ENCODE assay signal across 9 mouse cellular contexts in the genomic region with DNA sequence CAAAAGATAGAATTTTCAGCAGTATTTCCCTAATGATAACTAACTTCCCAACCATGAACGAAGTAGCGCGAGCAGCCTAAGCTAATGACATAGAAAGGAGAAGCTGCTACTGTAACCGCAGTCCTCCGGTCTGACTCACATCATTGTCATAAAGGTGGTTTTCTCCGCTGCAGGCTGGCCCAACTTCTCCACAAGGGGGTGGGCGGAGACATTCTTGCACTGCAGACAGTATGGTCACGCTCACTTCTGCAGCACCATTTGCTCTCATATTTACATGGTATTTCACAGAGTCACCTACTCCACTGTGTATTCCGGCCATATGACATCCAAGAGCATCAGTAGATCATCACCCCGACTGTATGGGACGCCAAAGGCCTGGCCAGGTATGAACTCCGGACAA. TPM values are rescaled to one million over a fixed set of nuclear protein-coding genes. Genes with fewer than 3 reads are reported as not detected.
DNase-seq lines count a peak whose midpoint lies in the region; ATAC-seq lines count a peak whose summit lies in the region.
"Had no signal": no experiment of that assay in that cellular context is flagged by ENCODE, and none has a peak within 500 bp of the region (broad histone marks: within the 10 kb centered on the region; RNA-seq: fewer than 3 reads in every experiment).

No protein-coding gene starts in this region.

- no peaks in the 10 kb centered on the region for H3K36me3 ChIP-seq in liver, embryonic 15.5 days (replicated peaks)
- no peaks in the 10 kb centered on the region for H3K36me3 ChIP-seq in hindbrain, embryonic 11.5 days (ENCODE audit: control insufficient read depth, insufficient read depth, low read length)

- DNase-seq in testis, postnatal 10 days (ENCODE audit: low spot score), result peak; percentile 42
- DNase-seq in testis, postnatal 14 days (ENCODE audit: low spot score), result no peak
- DNase-seq in c-Kit-positive CD71-positive TER-119-positive erythroid progenitor cells, embryonic 14.5 days (ENCODE audit: low spot score), result peak; percentile 19
- DNase-seq in spleen, postnatal 10 days (ENCODE audit: low spot score in 2 of 2), result peak; percentile 17 to 76
- DNase-seq in right cerebral cortex, postnatal 36 days (ENCODE audit: low spot score in 2 of 2), result no peak
- DNase-seq in hindbrain, embryonic 11.5 days (ENCODE audit: low spot score), result no peak
- DNase-seq in retina, embryonic 14.5 days (ENCODE audit: low spot score), result no peak

- WGBS in liver, embryonic 15.5 days (ENCODE audit: insufficient replicate concordance), result 28% methylated on average over 12 of the region's 12 CpGs
- WGBS in hindbrain, embryonic 11.5 days, result 78% methylated on average over 12 of the region's 12 CpGs

- no peaks in the 10 kb centered on the region for H3K27me3 ChIP-seq in liver, embryonic 15.5 days
- no peaks in the 10 kb centered on the region for H3K27me3 ChIP-seq in hindbrain, embryonic 11.5 days (ENCODE audit: control insufficient read depth, insufficient read depth, low read length)

- H3K9me3 ChIP-seq in liver, embryonic 15.5 days (replicated peaks), result no peaks in the 10 kb centered on the region
- no peaks in the 10 kb centered on the region for H3K9me3 ChIP-seq in hindbrain, embryonic 11.5 days (ENCODE audit: control insufficient read depth, low read length)

- peak; percentile 42; the same call in 1 of the 2 replicates for ATAC-seq in liver, embryonic 15.5 days (ENCODE audit: insufficient read depth)
- ATAC-seq in hindbrain, embryonic 11.5 days (ENCODE audit: low FRiP score), result no peak

- H3K4me3 ChIP-seq in liver, embryonic 15.5 days (replicated peaks), result no peak overlapping the region
- H3K4me3 ChIP-seq in hindbrain, embryonic 11.5 days (ENCODE audit: low read depth, low read length), result no peak overlapping the region
- H3K4me3 ChIP-seq: erythroblast, embryonic 14.5 days had no signal

- H3K4me1 ChIP-seq in liver, embryonic 15.5 days (replicated peaks), result no peaks in the 10 kb centered on the region
- no peaks in the 10 kb centered on the region for H3K4me1 ChIP-seq in hindbrain, embryonic 11.5 days (replicated peaks; ENCODE audit: control insufficient read depth, insufficient read depth, low read length)

- no peak overlapping the region for H3K4me2 ChIP-seq in liver, embryonic 15.5 days
- H3K4me2 ChIP-seq in hindbrain, embryonic 11.5 days (replicated peaks; ENCODE audit: low read depth, low read length), result no peak overlapping the region

- H3K27ac ChIP-seq in liver, embryonic 15.5 days (replicated peaks), result no peak overlapping the region
- H3K27ac ChIP-seq in hindbrain, embryonic 11.5 days (ENCODE audit: low read depth, low read length), result no peak overlapping the region

- no peak overlapping the region for H3K9ac ChIP-seq in liver, embryonic 15.5 days
- no peak overlapping the region for H3K9ac ChIP-seq in hindbrain, embryonic 11.5 days (ENCODE audit: low read depth, low read length)

RNA-seq across cellular contexts. Expression of gene Atxn1l, which starts 13.2 kb away (rescaled TPM):
- polyA plus RNA-seq in liver, embryonic 15.5 days (2015; fragmentation: Nextera tagmentation; extraction: Ambion mirVana), result 2.1 and 3.5 TPM in 2 replicates
- polyA plus RNA-seq in hindbrain, embryonic 11.5 days (2014; fragmentation: Nextera tagmentation; extraction: Ambion mirVana), result 5.9 and 6.0 TPM in 2 replicates

RNA-seq across cellular contexts. Expression of gene Ap1g1, which starts 27.7 kb away (rescaled TPM):
- polyA plus RNA-seq in liver, embryonic 15.5 days (2015; fragmentation: Nextera tagmentation; extraction: Ambion mirVana), result 14.9 and 15.7 TPM in 2 replicates
- 33.8 and 44.4 TPM in 2 replicates for polyA plus RNA-seq in hindbrain, embryonic 11.5 days (2014; fragmentation: Nextera tagmentation; extraction: Ambion mirVana)

RNA-seq across cellular contexts. Expression of gene Zfp821, which starts 45.4 kb away (rescaled TPM):
- polyA plus RNA-seq in liver, embryonic 15.5 days (2015; fragmentation: Nextera tagmentation; extraction: Ambion mirVana), result 6.1 and 6.3 TPM in 2 replicates
- 53.0 and 59.1 TPM in 2 replicates for polyA plus RNA-seq in hindbrain, embryonic 11.5 days (2014; fragmentation: Nextera tagmentation; extraction: Ambion mirVana)

RNA-seq across cellular contexts. Expression of gene Ist1, which starts 57.6 kb away (rescaled TPM):
- 34.1 and 36.9 TPM in 2 replicates for polyA plus RNA-seq in liver, embryonic 15.5 days (2015; fragmentation: Nextera tagmentation; extraction: Ambion mirVana)
- 199 TPM in 2 replicates for polyA plus RNA-seq in hindbrain, embryonic 11.5 days (2014; fragmentation: Nextera tagmentation; extraction: Ambion mirVana)

Comparison
In these comparisons a context has a peak if more than half of its experiments do, and no peak if none do; other contexts are left out.
1. DNase-seq: peak in testis, postnatal 10 days (single experiment), c-Kit-positive CD71-positive TER-119-positive erythroid progenitor cells, embryonic 14.5 days (single experiment) and spleen, postnatal 10 days (2 of 2); none in testis, postnatal 14 days (single experiment), right cerebral cortex, postnatal 36 days (0 of 2), hindbrain, embryonic 11.5 days (single experiment) and retina, embryonic 14.5 days (single experiment).